Mouse (Mus musculus) lung, postnatal 10 days (tissue): ENCODE measurements at regions not wholly inside any gene's neighbourhood (a gene's known extent, or its start where the extent isn't known, plus 50 kb on each side); places are given as distances from the start of the nearest gene placed in this dataset.

Experiments used
- DNase-seq: peaks from one replicate; pipeline ENCODE4 v3.0.0; 2021

- DNase-seq = no peak
Observed at GRCm38 (mm10) chr6:25321446-25321845, 365.3 kb upstream of the Tmem229a start.

- DNase-seq = no peak
Observed at GRCm38 (mm10) chr6:25320291-25320844, 364.3 kb upstream of the Tmem229a start.

GRCm38 (mm10) chr6:25307471-25307870, 351.4 kb upstream of the Tmem229a start:
- DNase-seq = no peak

- DNase-seq = no peak
Observed at GRCm38 (mm10) chr6:25304844-25305504, 348.9 kb upstream of the Tmem229a start.

GRCm38 (mm10) chr6:25291613-25292012, 335.5 kb upstream of the Tmem229a start:
- no peak for DNase-seq

- DNase-seq = no peak
Observed at GRCm38 (mm10) chr6:25287591-25287990, 331.5 kb upstream of the Tmem229a start.

GRCm38 (mm10) chr6:25286313-25286712, 330.2 kb upstream of the Tmem229a start:
- no peak for DNase-seq

GRCm38 (mm10) chr6:25278509-25278908, 322.4 kb upstream of the Tmem229a start:
- peak; percentile 6 for DNase-seq

GRCm38 (mm10) chr6:25277703-25278447, 321.8 kb upstream of the Tmem229a start:
- DNase-seq = no peak

GRCm38 (mm10) chr6:25276221-25276620, 320.1 kb upstream of the Tmem229a start:
- DNase-seq = no peak

GRCm38 (mm10) chr6:25260559-25260958, 304.5 kb upstream of the Tmem229a start:
- no peak for DNase-seq

GRCm38 (mm10) chr6:25255762-25256161, 299.7 kb upstream of the Tmem229a start:
- no peak for DNase-seq

GRCm38 (mm10) chr6:25237021-25237420, 280.9 kb upstream of the Tmem229a start:
- no peak for DNase-seq

- no peak for DNase-seq
Observed at GRCm38 (mm10) chr6:25236616-25237015, 280.5 kb upstream of the Tmem229a start.
